Comparison of ENCODE assay signal across 15 mouse cellular contexts in the genomic region with DNA sequence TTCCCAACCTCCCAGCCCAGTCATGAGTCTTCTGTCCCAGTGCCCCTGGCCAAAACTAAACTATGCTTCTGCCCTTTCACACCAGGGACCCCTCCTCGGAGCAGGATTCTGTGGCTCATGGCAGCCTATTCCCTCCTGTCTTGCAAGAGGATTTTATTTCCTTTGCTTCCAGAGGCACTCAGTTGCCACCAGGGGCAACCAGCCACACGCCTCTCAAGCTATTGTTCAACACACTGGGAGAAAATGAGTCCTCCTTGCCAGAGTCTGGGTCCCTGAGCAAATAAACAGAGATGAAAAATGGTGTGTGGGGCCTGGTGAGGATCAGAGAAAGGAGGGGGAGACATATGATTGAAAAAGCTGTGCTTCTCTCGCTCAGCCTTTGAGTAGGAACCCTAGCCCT.
DNase-seq lines count a peak whose midpoint lies in the region; ATAC-seq lines count a peak whose summit lies in the region.
"Had no signal": no experiment of that assay in that cellular context is flagged by ENCODE, and none has a peak within 500 bp of the region (broad histone marks: within the 10 kb centered on the region; RNA-seq: fewer than 3 reads in every experiment).

No protein-coding gene starts in this region.

- no peaks in the 10 kb centered on the region; the same call in 1 of the 2 replicates for H3K4me1 ChIP-seq in hindbrain, embryonic 12.5 days
- H3K4me1 ChIP-seq in midbrain, embryonic 14.5 days (ENCODE audit: control insufficient read depth, insufficient read depth, low read length): peaks cover 13% of the 10 kb centered on the region; the same call in 1 of the 2 replicates

- WGBS in hindbrain, embryonic 12.5 days: 21% methylated on average over 3 of the region's 3 CpGs
- WGBS in midbrain, embryonic 14.5 days: 18% methylated on average over 3 of the region's 3 CpGs

- H3K4me2 ChIP-seq in hindbrain, embryonic 12.5 days (replicated peaks): no peak overlapping the region
- no peak overlapping the region for H3K4me2 ChIP-seq in midbrain, embryonic 14.5 days (ENCODE audit: low read length)

- no peak overlapping the region for H3K9ac ChIP-seq in hindbrain, embryonic 12.5 days
- H3K9ac ChIP-seq in midbrain, embryonic 14.5 days (replicated peaks; ENCODE audit: low read length): no peak overlapping the region
- H3K9ac ChIP-seq: liver, embryonic 14.5 days had no signal

- no peaks in the 10 kb centered on the region for H3K27me3 ChIP-seq in hindbrain, embryonic 12.5 days
- H3K27me3 ChIP-seq in midbrain, embryonic 14.5 days (ENCODE audit: control insufficient read depth, insufficient read depth, low read length): no peaks in the 10 kb centered on the region

- ATAC-seq in hindbrain, embryonic 12.5 days (ENCODE audit: low FRiP score): no peak
- no peak for ATAC-seq in midbrain, embryonic 14.5 days (ENCODE audit: low FRiP score, low TSS enrichment)

- H3K9me3 ChIP-seq in hindbrain, embryonic 12.5 days (replicated peaks): no peaks in the 10 kb centered on the region
- no peaks in the 10 kb centered on the region for H3K9me3 ChIP-seq in midbrain, embryonic 14.5 days (ENCODE audit: control insufficient read depth, low read length)

- peak overlapping the region; percentile 68 for H3K27ac ChIP-seq in hindbrain, embryonic 12.5 days
- peak overlapping the region; percentile 46; the same call in 1 of the 2 replicates for H3K27ac ChIP-seq in midbrain, embryonic 14.5 days (replicated peaks; ENCODE audit: low read depth, low read length)
- H3K27ac ChIP-seq: gastrocnemius, adult 2 months; liver, embryonic 14.5 days had no signal

- DNase-seq in lung, postnatal 10 days: peak; percentile 22
- no peak for DNase-seq in lung, postnatal 14 days
- peak; percentile 51 for DNase-seq in midbrain, embryonic 14.5 days
- no peak for DNase-seq in kidney, postnatal 25 days
- no peak for DNase-seq in cerebellum, postnatal 36 days
- DNase-seq in lung, postnatal 25 days (ENCODE audit: low spot score): no peak
- no peak for DNase-seq in spleen, postnatal 4 days (ENCODE audit: low spot score in 2 of 2)
- DNase-seq: gastrocnemius, adult 2 months; kidney, adult 18-20 months; kidney, postnatal 4 days; right cerebral cortex, postnatal 25 days; thymus, postnatal 4 days had no signal

- H3K36me3 ChIP-seq in hindbrain, embryonic 12.5 days: no peaks in the 10 kb centered on the region
- H3K36me3 ChIP-seq in midbrain, embryonic 14.5 days (ENCODE audit: control insufficient read depth, insufficient read depth, low read length): no peaks in the 10 kb centered on the region

- no peak overlapping the region for H3K4me3 ChIP-seq in hindbrain, embryonic 12.5 days
- no peak overlapping the region for H3K4me3 ChIP-seq in midbrain, embryonic 14.5 days (replicated peaks; ENCODE audit: low read depth, low read length)
- H3K4me3 ChIP-seq: erythroblast, embryonic 14.5 days; gastrocnemius, adult 2 months had no signal

Comparison
In these comparisons a context has a peak if more than half of its experiments do, and no peak if none do; other contexts are left out.
1. DNase-seq: peak in lung, postnatal 10 days (single experiment) and midbrain, embryonic 14.5 days (single experiment); none in lung, postnatal 14 days (single experiment), kidney, postnatal 25 days (0 of 2), cerebellum, postnatal 36 days (0 of 2), lung, postnatal 25 days (single experiment) and spleen, postnatal 4 days (0 of 2).